Mouse (Mus musculus) heart, postnatal 4 days (tissue): ENCODE results near the gene Hoxa4. TPM values are rescaled to one million over a fixed set of nuclear protein-coding genes. Genes with fewer than 3 reads are reported as not detected.

Experiments
- DNase-seq: peaks from one replicate; pipeline ENCODE4 v3.0.0; 2021
- total RNA-seq, 2 experiments: library from RNA; stranded (reverse); gene quantifications; 2 replicates each; pipeline ENCODE4 v1.2.3; 2021

The Hoxa4 gene
- total RNA-seq, 2 experiments from 2014 or later, result 0.71 to 0.86 TPM

DNA sequence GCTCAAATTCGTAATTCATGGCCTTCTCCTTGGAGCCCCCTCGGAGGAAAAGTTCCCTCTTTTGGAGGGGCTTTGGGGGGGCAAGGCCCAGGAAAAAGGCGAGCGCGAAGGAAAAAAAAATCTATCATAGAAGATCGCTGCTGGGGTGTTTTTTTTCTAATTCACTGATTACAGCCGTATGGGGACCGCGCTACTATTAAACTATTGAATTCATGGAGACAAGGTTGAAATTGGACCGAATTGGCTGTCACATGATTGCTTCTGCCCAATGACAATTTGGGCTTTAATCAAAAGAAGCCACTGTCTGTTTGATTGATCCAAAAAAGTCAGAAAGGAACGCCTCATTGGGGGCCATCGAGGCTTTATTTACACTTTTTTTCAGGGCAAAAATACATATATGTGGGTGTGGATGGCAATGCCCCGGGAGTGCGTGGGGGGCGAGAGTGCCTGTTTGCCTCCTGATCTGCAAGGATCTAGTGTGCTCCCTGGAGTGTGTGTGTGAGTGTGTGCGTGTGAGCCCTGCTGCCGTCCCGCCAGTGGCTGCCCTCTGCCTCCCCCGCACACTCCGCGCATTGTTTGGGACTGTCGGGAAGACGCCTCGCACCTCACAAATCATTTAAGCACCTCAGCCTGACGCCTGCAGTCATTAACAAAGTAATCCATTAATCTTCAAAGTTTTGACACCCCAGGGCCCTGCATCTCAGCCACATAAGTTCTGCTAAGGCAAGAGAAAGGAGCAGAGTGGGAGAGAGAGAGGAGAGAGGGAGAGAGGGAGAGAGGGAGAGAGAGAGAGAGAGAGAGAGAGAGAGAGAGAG lies 26.7 kb downstream of the Hoxa4 start, which contains the start of gene Hoxa2:
Hoxa2 (minus strand) TSS at position 206 of the 815 bp plus-strand sequence.
- DNase-seq, result peak; percentile 15

GRCm38 (mm10) chr6:52164051-52164625 lies 27.4 kb downstream of the Hoxa4 start:
- DNase-seq, result no peak

DNA sequence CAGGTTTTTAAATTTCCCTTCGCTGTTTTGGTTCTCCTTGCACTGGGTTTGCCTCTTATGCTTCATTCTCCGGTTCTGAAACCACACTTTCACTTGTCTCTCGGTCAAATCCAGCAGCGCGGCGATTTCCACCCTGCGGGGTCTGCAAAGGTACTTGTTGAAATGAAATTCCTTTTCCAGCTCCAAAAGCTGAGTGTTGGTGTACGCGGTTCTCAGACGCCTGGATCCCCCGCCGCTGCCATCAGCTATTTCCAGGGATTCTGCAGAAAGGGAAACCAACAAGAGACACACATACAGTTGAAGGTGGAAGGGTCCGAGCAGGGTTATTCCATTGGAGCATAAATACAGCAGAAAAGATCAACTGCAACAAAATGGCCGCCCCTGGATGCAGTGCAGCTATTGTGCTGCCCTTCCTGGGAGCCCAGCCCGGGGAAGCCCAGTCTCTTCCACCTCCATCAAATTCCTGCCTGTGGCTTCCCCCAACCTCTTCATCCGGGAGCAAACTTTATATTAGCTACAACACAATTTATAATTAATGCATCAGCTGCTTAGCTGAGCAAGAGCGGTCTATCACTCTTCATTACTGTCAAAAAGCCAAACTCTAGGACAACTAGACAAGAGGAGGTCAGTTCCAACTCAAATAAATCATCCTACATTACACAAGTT lies 28.1 kb downstream of the Hoxa4 start:
- DNase-seq, result no peak

- DNase-seq, result no peak
These were observed 28.8 kb downstream of the Hoxa4 start for GRCm38 (mm10) chr6:52162611-52163365.

DNA sequence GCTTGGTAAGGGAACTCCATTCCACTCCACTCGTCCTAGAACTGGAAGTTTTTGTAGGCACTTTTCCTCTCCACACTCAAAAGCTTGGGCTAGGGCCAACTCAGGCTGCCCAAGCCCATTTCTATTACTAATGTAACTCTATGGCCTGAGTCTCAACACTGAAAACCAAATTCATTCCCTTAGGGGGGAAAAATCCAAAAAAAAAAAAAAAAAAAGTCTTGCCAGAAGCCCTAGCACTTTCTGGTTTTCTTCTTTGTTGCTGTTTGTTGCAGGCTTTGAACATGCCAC lies 29.5 kb downstream of the Hoxa4 start:
- DNase-seq, result no peak

- no peak for DNase-seq
These were observed 30.0 kb downstream of the Hoxa4 start for GRCm38 (mm10) chr6:52161336-52162092.

- DNase-seq, result peak; percentile 31
These were observed 30.8 kb downstream of the Hoxa4 start for GRCm38 (mm10) chr6:52160511-52161335.

DNA sequence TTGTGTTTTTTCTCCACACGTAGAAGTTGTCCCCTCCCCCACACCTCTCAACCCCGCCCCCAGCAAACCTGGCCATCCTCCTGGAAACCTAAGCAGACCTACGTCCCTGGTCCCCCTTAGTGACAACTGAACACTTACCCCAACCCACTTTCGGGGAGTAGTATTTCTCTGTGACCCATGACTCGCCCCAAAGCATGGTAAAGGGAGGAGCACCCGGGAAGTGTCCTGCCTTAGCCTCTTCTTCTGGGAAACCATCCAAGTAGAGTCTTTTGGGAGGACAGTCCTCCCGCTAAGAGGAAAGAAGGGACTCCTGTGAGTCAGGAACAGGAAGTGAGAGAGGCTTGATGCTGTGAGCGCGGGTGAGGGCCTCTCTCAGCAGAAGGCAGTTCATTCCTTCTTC lies 31.6 kb downstream of the Hoxa4 start:
- no peak for DNase-seq

- DNase-seq, result peak; percentile 29
These were observed 32.3 kb downstream of the Hoxa4 start for GRCm38 (mm10) chr6:52159164-52159761.

- peak; percentile 71 for DNase-seq
These were observed 33.1 kb downstream of the Hoxa4 start, which contains the start of gene Hoxa1 for GRCm38 (mm10) chr6:52158276-52159051. Gene Hoxa1, minus strand, starts transcription at chr6:52158317.

- DNase-seq, result no peak
These were observed 33.9 kb downstream of the Hoxa4 start for GRCm38 (mm10) chr6:52157466-52158275.

DNA sequence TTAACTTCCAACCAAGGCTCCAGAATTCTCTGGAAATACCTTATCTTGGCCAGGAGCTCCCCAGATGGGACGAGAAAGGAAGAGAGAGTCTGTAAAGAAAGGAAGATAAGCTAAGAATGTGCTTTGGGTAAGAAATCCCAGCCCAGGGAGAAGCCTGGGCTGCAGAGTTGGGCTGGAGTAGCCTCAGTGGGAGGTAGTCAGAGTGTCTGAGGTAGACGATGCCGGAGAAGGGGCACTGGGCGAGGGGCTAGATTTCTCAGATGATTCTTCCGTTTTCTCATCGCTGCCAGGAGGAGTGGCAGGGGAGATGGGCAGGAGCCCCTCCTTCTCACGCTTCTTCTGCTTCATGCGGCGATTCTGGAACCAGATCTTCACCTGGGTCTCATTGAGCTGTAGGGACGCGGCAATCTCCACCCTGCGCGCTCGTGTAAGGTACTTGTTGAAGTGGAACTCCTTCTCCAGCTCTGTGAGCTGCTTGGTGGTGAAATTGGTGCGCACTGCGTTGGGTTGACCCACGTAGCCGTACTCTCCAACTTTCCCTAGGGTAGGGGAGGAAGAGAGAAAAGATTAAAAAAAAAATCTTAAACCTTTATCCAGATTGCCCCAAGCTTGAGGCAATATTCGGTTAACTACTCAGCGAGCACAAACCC lies 34.9 kb downstream of the Hoxa4 start:
- DNase-seq, result no peak

DNA sequence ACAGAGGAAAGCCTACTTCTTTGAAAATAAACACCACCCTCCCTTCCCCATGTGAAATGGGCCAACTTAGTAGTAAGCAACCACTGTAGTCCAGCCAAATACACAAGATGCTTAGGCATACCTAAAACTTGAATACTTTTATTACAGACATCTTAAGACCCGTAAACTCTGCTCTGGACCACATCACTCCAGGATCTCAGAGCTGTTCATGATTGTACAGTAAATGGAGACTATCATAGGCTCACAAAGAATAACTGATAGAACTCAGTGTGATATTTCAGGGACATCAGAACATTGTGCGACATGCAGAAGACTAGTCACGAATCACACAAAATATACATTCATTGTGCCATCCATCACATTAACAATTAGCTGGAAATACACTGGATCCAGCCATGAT lies 36.1 kb downstream of the Hoxa4 start:
- DNase-seq, result no peak

DNA sequence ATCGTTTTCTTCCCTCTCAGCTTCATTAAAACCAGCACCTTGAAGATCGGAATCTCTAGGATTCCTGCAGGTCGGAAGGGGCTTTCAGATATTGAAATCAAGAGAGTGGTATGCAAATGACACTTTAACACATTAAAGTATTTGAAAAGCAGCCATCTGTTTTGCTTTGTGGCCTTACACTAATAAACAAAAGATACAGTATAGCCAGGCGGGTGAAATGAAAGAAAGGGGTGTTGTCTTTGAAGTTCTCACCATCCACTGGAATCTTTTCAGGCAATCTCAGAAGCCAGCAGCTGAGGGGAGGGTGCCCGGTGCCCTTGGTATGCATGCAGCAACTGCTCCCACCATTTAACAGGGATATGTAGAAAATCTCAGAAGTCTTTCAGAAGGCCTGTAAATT lies 37.5 kb downstream of the Hoxa4 start:
- no peak for DNase-seq

DNA sequence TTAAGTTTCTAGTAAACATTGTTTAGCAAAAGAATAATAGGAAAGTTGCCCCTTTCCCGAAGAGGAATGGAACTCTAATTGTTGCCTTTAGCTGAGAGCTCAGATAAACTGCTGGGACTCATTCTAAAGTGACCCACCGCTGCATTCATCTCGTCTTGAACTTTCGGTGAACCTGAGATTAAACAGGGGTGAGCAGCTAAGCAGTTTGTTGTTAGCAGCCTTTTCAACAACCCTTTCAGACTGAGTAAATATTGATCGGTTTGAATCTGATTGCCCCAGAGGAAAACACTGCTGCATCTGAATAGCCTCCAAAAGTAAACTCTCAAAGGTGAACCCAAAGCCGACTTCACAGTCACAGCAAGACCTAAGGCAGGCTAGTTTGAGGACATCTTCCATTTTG lies 38.3 kb downstream of the Hoxa4 start:
- no peak for DNase-seq

DNA sequence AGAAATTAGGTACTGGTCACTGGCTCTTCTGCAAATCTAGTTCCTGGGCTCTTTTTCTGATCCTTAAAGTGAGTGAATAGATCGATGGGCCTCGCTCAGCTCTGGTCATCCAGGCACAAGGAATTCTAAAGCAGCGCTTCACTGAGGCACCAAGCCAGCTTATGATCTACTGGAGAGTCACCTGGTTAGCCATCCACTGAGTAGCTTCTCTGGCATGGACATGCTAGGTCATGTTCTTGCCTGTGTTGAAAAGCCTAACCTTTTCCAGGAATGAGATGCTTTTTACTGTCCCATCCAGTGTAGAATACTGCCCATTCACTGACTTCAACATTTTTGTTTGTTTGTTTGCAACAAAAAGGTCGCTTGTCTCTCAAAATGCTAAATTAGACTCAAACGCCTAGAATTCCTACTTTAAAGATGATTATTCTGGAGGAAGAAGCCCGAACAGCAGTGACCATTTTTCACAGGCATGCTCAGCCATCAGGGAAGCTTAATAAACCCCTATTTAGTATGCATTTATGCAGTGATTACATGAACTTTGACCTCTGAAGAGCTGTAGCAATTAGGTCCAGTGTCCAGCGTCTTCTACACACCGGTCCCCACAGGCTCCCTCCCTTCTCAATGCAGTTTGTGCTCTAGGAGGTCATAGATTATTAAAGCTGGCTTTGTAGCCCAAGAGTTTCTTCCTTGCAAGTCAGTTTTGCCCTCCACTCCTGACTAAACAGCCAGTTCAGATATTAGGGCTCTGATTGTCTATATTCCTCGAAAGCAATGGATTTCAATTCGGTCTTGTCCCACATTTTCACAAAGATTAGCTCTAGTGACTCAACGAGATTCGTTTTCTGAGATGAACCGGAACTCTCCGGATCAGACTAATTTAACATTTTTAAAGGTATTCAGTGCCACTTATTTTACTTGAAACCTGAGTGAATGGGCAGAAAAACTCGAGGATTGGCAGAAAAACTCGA lies 39.0 kb downstream of the Hoxa4 start:
- no peak for DNase-seq

DNA sequence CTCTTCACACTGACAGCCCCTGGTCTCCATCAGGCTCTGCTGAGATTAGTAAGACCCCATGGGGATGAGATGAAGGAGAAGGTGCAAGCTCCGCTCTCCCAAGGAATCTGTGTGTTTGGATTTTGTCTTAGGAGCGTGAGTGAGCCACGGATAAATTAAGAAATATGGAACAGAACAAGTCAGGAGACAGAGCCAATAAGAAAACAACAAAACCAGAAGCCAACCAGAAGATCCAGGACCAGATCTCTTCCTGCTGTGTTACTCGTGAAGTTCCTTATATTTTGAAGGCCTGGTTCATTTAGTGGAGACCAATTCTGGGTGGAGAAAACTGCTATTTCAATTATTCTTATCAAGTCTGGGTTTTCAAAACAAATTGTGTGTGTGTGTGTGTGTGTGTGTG lies 40.0 kb downstream of the Hoxa4 start:
- no peak for DNase-seq
